Mouse (Mus musculus) spleen, embryonic (tissue): ENCODE measurements around the gene Atp6v1fnb.

ENCODE experiments used
- CTCF ChIA-PET: fragments of 350-600 bp; sonication (Branson Sonifier 250); formaldehyde crosslinking; loops from one replicate; lab custom pipeline; 2022; lab: Charles Lee

The Atp6v1fnb gene

GRCm38 (mm10) chr6:29463388-29463787 lies 7.8 kb upstream of the Atp6v1fnb start:
- CTCF ChIA-PET = no interaction called here

GRCm38 (mm10) chr6:29467583-29468354 lies 3.5 kb upstream of the Atp6v1fnb start, which contains the start of gene Atp6v1f:
Atp6v1f (plus strand) TSS chr6:29467718.
- CTCF ChIA-PET = no interaction called here

GRCm38 (mm10) chr6:29468851-29469250 lies 2.4 kb upstream of the Atp6v1fnb start:
- CTCF ChIA-PET = no interaction called here

GRCm38 (mm10) chr6:29473941-29474691 lies 2.9 kb downstream of the Atp6v1fnb start:
- CTCF ChIA-PET = interaction anchor here (0.9 kb wide), 1 partner anchor 11 kb away, joined by 3 read pairs; no protein-coding TSS in a partner anchor

GRCm38 (mm10) chr6:29474736-29475135 lies 3.5 kb downstream of the Atp6v1fnb start:
- CTCF ChIA-PET = interaction anchor here (0.9 kb wide), 1 partner anchor 10 kb away, joined by 3 read pairs; no protein-coding TSS in a partner anchor

- CTCF ChIA-PET = no interaction called here
Observed at GRCm38 (mm10) chr6:29482691-29483090, 11.5 kb downstream of the Atp6v1fnb start.

GRCm38 (mm10) chr6:29484716-29485559 lies 13.7 kb downstream of the Atp6v1fnb start:
- CTCF ChIA-PET = interaction anchor here (0.6 to 0.9 kb wide), 3 partner anchors 10 to 51 kb away, joined by 3 read pairs; no protein-coding TSS in a partner anchor

GRCm38 (mm10) chr6:29485951-29486350 lies 14.7 kb downstream of the Atp6v1fnb start:
- CTCF ChIA-PET = interaction anchor here (0.6 to 0.9 kb wide), 2 partner anchors 10 to 50 kb away, joined by 3 to 7 read pairs; no protein-coding TSS in a partner anchor

GRCm38 (mm10) chr6:29494101-29494500 lies 22.9 kb downstream of the Atp6v1fnb start:
- CTCF ChIA-PET = no interaction called here

GRCm38 (mm10) chr6:29496270-29496669 lies 25.0 kb downstream of the Atp6v1fnb start:
- CTCF ChIA-PET = no interaction called here

- CTCF ChIA-PET = no interaction called here
Observed at GRCm38 (mm10) chr6:29497791-29498190, 26.6 kb downstream of the Atp6v1fnb start.

- CTCF ChIA-PET = no interaction called here
Observed at GRCm38 (mm10) chr6:29500177-29500576, 28.9 kb downstream of the Atp6v1fnb start.

GRCm38 (mm10) chr6:29500810-29501209 lies 29.6 kb downstream of the Atp6v1fnb start:
- CTCF ChIA-PET = no interaction called here

- CTCF ChIA-PET = interaction anchor here (0.7 kb wide), 1 partner anchor 17 kb away, joined by 3 read pairs; no protein-coding TSS in a partner anchor
Observed at GRCm38 (mm10) chr6:29501599-29501998, 30.4 kb downstream of the Atp6v1fnb start.

- CTCF ChIA-PET = no interaction called here
Observed at GRCm38 (mm10) chr6:29505493-29505892, 34.3 kb downstream of the Atp6v1fnb start.

- CTCF ChIA-PET = no interaction called here
Observed at GRCm38 (mm10) chr6:29506834-29507233, 35.6 kb downstream of the Atp6v1fnb start.

GRCm38 (mm10) chr6:29507447-29508309 lies 36.4 kb downstream of the Atp6v1fnb start, which contains the start of gene Kcp:
Kcp (minus strand) TSS chr6:29507952.
- CTCF ChIA-PET = no interaction called here

- CTCF ChIA-PET = no interaction called here
Observed at GRCm38 (mm10) chr6:29509086-29509485, 37.8 kb downstream of the Atp6v1fnb start.

GRCm38 (mm10) chr6:29513284-29513683 lies 42.0 kb downstream of the Atp6v1fnb start:
- CTCF ChIA-PET = interaction anchor here (1.1 to 1.2 kb wide), 2 partner anchors 10 to 17 kb away, joined by 3 read pairs; no protein-coding TSS in a partner anchor

GRCm38 (mm10) chr6:29517139-29517538 lies 45.9 kb downstream of the Atp6v1fnb start:
- CTCF ChIA-PET = interaction anchor here (2.1 kb wide), 1 partner anchor 18 kb away, joined by 6 read pairs; no protein-coding TSS in a partner anchor
